Mouse (Mus musculus) thymus, adult 2 months (tissue): ENCODE data around the gene Jmjd7.

Experiments used
- CTCF ChIP-seq: fragments of 200-500 bp; IDR thresholded peaks from 2 replicates; pipeline ENCODE4 v1.5.1; 2012; ENCODE audit warnings: mild to moderate bottlenecking, control low read depth, low read length, moderate library complexity, borderline replicate concordance; ENCODE audit not compliant: control insufficient read depth, poor library complexity, insufficient read depth; ENCODE audit errors: extremely low read depth
- POLR2A ChIP-seq: fragments of 200-500 bp; IDR thresholded peaks from 2 replicates; pipeline ENCODE4 v1.6.1; 2012; ENCODE audit warnings: mild to moderate bottlenecking, low read length, control low read depth, moderate library complexity; ENCODE audit not compliant: control insufficient read depth, poor library complexity, insufficient read depth; ENCODE audit errors: extremely low read depth

DNA sequence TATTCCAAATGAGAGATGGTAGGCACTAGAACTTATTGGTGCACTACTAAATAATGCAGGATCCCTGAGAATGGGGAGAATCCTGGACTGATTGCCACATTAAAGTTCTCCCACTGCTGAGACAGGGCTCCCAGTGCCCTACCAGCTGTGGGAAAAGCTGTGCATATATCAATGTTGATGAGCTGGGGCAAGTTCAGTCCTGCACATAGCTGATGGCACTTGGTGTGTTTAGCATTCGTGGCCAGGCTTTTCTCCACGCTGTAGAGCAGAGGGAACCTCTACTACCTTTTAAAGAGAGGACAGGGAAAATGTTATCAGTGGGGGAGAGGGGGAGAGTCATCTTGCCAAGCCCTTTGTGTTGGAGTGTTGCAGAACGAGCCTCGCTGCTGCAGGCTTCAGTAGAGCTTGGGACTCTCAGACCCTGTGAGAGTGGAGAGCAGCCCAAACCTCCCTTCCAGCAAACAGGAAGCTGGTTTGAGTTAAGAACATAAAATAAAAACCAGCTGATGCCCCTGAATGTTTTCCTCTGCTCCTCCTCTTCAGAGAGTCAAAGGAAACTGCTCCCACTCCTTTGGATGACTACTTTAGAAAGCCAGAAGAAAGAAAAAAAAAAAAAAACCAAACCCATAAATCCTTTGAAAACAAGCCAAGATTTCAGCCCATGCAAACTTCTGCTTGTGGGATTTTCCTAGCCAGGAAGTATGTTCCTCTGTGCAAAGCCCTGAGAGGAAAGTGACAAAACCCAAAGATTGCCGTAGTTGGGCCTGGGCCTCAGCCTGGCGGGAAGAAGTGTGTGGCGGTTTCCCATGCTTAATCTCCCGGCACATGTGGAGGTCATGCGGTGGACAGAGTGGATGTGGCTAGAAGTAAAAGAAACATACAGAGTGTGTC lies 31.6 kb upstream of the Jmjd7 start:
- no peak for TF ChIP-seq POLR2A
- TF ChIP-seq CTCF, result no peak
